Mouse (Mus musculus) CH12.LX (cell line): ENCODE measurements around the gene Cdc40.
A peak's percentile ranks its signal among the peaks of the same experiment; 100 is the strongest.

Experiments
- CTCF ChIP-seq, 2 experiments: IDR thresholded peaks in 1 of 2; conservative IDR thresholded peaks in 1 of 2; 2 replicates each; pipeline ENCODE4 v1.5.1; 2011 to 2012; ENCODE audit warnings: low read depth in 2 of 2, low read length in 2 of 2, improper control_type of control experiment in 1 of 2, inconsistent platforms in 1 of 2, mild to moderate bottlenecking in 1 of 2, moderate library complexity in 1 of 2
- EP300 ChIP-seq: IDR thresholded peaks from 2 replicates; pipeline ENCODE4 v1.6.1; 2011; ENCODE audit warnings: low read length, improper control_type of control experiment
- ETS1 ChIP-seq: conservative IDR thresholded peaks from 2 replicates; pipeline ENCODE4 v1.6.1; 2012; ENCODE audit warnings: low read depth, mild to moderate bottlenecking, inconsistent platforms, low read length, improper control_type of control experiment, moderate library complexity
- POLR2A ChIP-seq: IDR thresholded peaks from 2 replicates; pipeline ENCODE4 v1.6.1; 2011; ENCODE audit warnings: low read depth, mild to moderate bottlenecking, improper control_type of control experiment, low read length

DNA sequence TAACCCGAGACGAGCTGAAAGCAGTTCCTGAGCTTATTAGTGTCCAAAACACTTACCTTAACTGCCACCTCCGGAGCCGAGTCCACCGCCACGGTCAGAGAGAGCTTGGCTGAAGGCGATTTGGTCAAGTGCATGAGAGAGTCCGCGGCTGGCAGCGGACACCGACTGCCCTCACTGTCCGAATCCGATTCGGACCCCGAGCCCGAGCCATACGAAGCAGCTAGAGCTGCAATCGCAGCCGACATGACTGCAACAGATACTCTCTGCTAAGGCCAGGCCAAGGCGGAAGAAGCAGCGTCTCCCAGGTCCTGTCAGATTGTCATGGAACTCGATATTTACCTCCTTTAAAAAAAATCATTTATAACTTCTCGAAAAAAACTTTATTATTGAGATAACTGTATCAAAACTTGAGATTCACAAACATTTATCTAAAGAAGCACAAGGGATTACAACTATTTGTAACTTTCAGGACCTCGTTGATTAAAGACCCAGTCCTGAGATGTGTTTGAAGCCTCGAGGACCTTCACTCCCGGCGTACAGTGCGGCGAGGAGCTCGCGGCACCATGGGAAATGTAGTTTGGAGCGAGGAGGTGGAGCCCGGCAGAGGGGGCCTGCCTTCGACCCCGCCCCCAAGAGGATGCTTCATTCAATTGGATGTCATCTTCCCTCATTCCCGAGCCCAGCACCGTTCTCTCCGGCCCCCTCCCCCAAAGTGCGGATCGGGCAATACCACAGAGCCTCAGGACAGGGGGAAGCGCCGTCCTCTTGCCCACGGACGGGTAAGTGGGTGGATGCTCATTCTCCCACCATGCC, at the start of gene Cdc40, which contains the start of gene Wasf1:
- no peak for TF ChIP-seq EP300
- peak; percentile 82 for TF ChIP-seq POLR2A
- no peak for TF ChIP-seq CTCF (conservative IDR thresholded peaks at IDR 0.05 in 1 of 2, IDR thresholded peaks at IDR 0.05 in 1 of 2; ENCODE audit: low read depth in 2 of 2, low read length in 2 of 2)
- no peak for TF ChIP-seq ETS1
